Mouse (Mus musculus) liver, embryonic 12.5 days (tissue): Measurements from ENCODE around the gene Abcg4. TPM values are rescaled to one million over a fixed set of nuclear protein-coding genes. Genes with fewer than 3 reads are reported as not detected.
A peak's percentile ranks its signal among the peaks of the same experiment; 100 is the strongest.

Source experiments
- ATAC-seq: fragments of 200-750 bp; cut with Nextera tagmentation; 2 replicates; pipeline ENCODE4 v1.8.0; 2017; ENCODE audit warnings: moderate number of reproducible peaks, mild to moderate bottlenecking, moderate library complexity
- H3K27ac ChIP-seq: fragments of 300-500 bp; sonication (generic); 2 replicates; pipeline ENCODE4 v1.5.1; 2016; ENCODE audit warnings: mild to moderate bottlenecking
- H3K27me3 ChIP-seq: fragments of 300-500 bp; sonication (generic); replicated peaks from 2 replicates; pipeline ENCODE4 v1.6.1; 2016; ENCODE audit warnings: mild to moderate bottlenecking, moderate library complexity
- H3K36me3 ChIP-seq: fragments of 300-500 bp; sonication (generic); 2 replicates; pipeline ENCODE4 v1.6.1; 2016; ENCODE audit warnings: mild to moderate bottlenecking, moderate library complexity
- H3K4me1 ChIP-seq: fragments of 300-500 bp; sonication (generic); 2 replicates; pipeline ENCODE4 v1.6.1; 2016
- H3K4me2 ChIP-seq: fragments of 300-500 bp; sonication (generic); 2 replicates; pipeline ENCODE4 v1.6.1; 2016; ENCODE audit warnings: mild to moderate bottlenecking, moderate library complexity
- H3K4me3 ChIP-seq: fragments of 300-500 bp; sonication (generic); 2 replicates; pipeline ENCODE4 v1.5.1; 2016; ENCODE audit warnings: mild to moderate bottlenecking, moderate library complexity
- H3K9ac ChIP-seq: fragments of 300-500 bp; sonication (generic); 2 replicates; pipeline ENCODE4 v1.6.1; 2016; ENCODE audit warnings: mild to moderate bottlenecking, moderate library complexity
- H3K9me3 ChIP-seq: fragments of 300-500 bp; sonication (generic); replicated peaks from 2 replicates; pipeline ENCODE4 v1.6.1; 2016; ENCODE audit warnings: mild to moderate bottlenecking, moderate library complexity
- WGBS: fragments of 180-500 bp; shearing (Covaris S2); methylation state at CpG from one replicate; pipeline ENCODE4 v1.1.7; 2016; ENCODE audit not compliant: insufficient replicate concordance; 5-methylcytosine and 5-hydroxymethylcytosine counted together
- microRNA-seq: library from miRNA; unstranded; fragments of <30 nt; microRNA quantifications from one replicate; pipeline ENCODE4, GENCODE M21; 2017
- polyA plus RNA-seq: library from polyadenylated mRNA; unstranded; fragments of >200 nt; fragmentation: Nextera tagmentation; extraction: Ambion mirVana; gene quantifications from 2 replicates; pipeline ENCODE4 v1.2.1, GENCODE M21; 2016

Gene Abcg4
- polyA plus RNA-seq, 1 experiment from 2014 or later = 20.1 TPM

GRCm38 (mm10) chr9:44231609-44232008 is 56.8 kb downstream of the Abcg4 start:
- H3K9me3 ChIP-seq = no peaks in the 10 kb centered on the region
- H3K4me2 ChIP-seq = peak overlapping the region; percentile 96
- peaks cover 9% of the 10 kb centered on the region; the same call in 1 of the 2 replicates for H3K36me3 ChIP-seq
- peak overlapping the region; percentile 95; the same call in 1 of the 2 replicates for H3K4me3 ChIP-seq
- H3K4me1 ChIP-seq = peaks cover 60% of the 10 kb centered on the region
- no peak for ATAC-seq
- peak overlapping the region; percentile 97; the same call in 1 of the 2 replicates for H3K9ac ChIP-seq
- H3K27ac ChIP-seq = peak overlapping the region; percentile 57
- no peaks in the 10 kb centered on the region for H3K27me3 ChIP-seq

- no peak overlapping the region for H3K9ac ChIP-seq
- WGBS = 56% methylated on average over 6 of the region's 6 CpGs
- H3K4me1 ChIP-seq = peaks cover 35% of the 10 kb centered on the region
- H3K4me3 ChIP-seq = no peak overlapping the region
- H3K9me3 ChIP-seq = no peaks in the 10 kb centered on the region
- no peak overlapping the region for H3K4me2 ChIP-seq
- H3K27ac ChIP-seq = no peak overlapping the region; the same call in 1 of the 2 replicates
- peaks cover 12% of the 10 kb centered on the region; the same call in 1 of the 2 replicates for H3K36me3 ChIP-seq
- no peak for ATAC-seq
- H3K27me3 ChIP-seq = no peaks in the 10 kb centered on the region
Observed at GRCm38 (mm10) chr9:44225993-44226392, 62.4 kb downstream of the Abcg4 start.

Small RNA genes within 50 kb of the gene (microRNA-seq; reads per million reads assigned to microRNA genes)
- not detected for gene Gm44335

Other genes with a start within 250 kb of the Abcg4 start
- 0.19 and 0.20 TPM in 2 replicates for gene Thy1, start 245.2 kb downstream of the Abcg4 start, polyA plus RNA-seq
- 1.8 and 3.9 TPM in 2 replicates for gene Usp2, start 221.6 kb downstream of the Abcg4 start, polyA plus RNA-seq
- 0.11 TPM in 1 of 2 replicates, not detected in the other for gene Mfrp, start 186.9 kb downstream of the Abcg4 start, polyA plus RNA-seq
- gene C1qtnf5, start 181.4 kb downstream of the Abcg4 start, polyA plus RNA-seq = 0.23 and 0.28 TPM in 2 replicates
- not detected in 2 replicates for gene Gm49380, start 175.1 kb downstream of the Abcg4 start, polyA plus RNA-seq
- 57.6 and 58.7 TPM in 2 replicates for gene Rnf26, start 175.1 kb downstream of the Abcg4 start, polyA plus RNA-seq
- 6.1 and 6.3 TPM in 2 replicates for gene Mcam, start 154.1 kb downstream of the Abcg4 start, polyA plus RNA-seq
- gene Cbl, start 54.6 kb downstream of the Abcg4 start, polyA plus RNA-seq = 9.5 and 10.0 TPM in 2 replicates
- not detected in 2 replicates for gene Ccdc153, start 47.9 kb downstream of the Abcg4 start, polyA plus RNA-seq
- gene Pdzd3, start 37.1 kb downstream of the Abcg4 start, polyA plus RNA-seq = 0.15 and 0.17 TPM in 2 replicates
- gene Nlrx1, start 20.0 kb downstream of the Abcg4 start, polyA plus RNA-seq = 3.6 and 4.0 TPM in 2 replicates
- 16.2 and 17.2 TPM in 2 replicates for gene Hinfp, start 17.1 kb upstream of the Abcg4 start, polyA plus RNA-seq
- gene C2cd2l, start 31.7 kb upstream of the Abcg4 start, polyA plus RNA-seq = 12.3 and 13.0 TPM in 2 replicates
- 21.9 and 24.0 TPM in 2 replicates for gene Dpagt1, start 37.4 kb upstream of the Abcg4 start, polyA plus RNA-seq
- gene H2afx, start 46.1 kb upstream of the Abcg4 start, polyA plus RNA-seq = 233 and 239 TPM in 2 replicates
- 1,354 and 1,355 TPM in 2 replicates for gene Hmbs, start 55.6 kb upstream of the Abcg4 start, polyA plus RNA-seq
- gene Vps11, start 73.1 kb upstream of the Abcg4 start, polyA plus RNA-seq = 17.0 and 19.0 TPM in 2 replicates
- 24.4 and 26.4 TPM in 2 replicates for gene Hyou1, start 90.9 kb upstream of the Abcg4 start, polyA plus RNA-seq
- 19.7 and 21.1 TPM in 2 replicates for gene Slc37a4, start 108.2 kb upstream of the Abcg4 start, polyA plus RNA-seq
- gene Rps25, start 118.5 kb upstream of the Abcg4 start, polyA plus RNA-seq = 1,783 and 1,792 TPM in 2 replicates
- gene Trappc4, start 119.0 kb upstream of the Abcg4 start, polyA plus RNA-seq = 77.7 and 79.9 TPM in 2 replicates
- 16.8 and 18.6 TPM in 2 replicates for gene Ccdc84, start 130.0 kb upstream of the Abcg4 start, polyA plus RNA-seq
- not detected in 2 replicates for gene Foxr1, start 152.5 kb upstream of the Abcg4 start, polyA plus RNA-seq
- gene Upk2, start 166.4 kb upstream of the Abcg4 start, polyA plus RNA-seq = not detected in 2 replicates
- gene Bcl9l, start 194.2 kb upstream of the Abcg4 start, polyA plus RNA-seq = 2.5 and 2.7 TPM in 2 replicates